Mouse (Mus musculus) cerebellum, postnatal 4 days (tissue): ENCODE measurements around the gene Pde8b.

Experiments
- DNase-seq, 2 experiments: peaks; one replicate each; pipeline ENCODE4 v3.0.0; 2022; ENCODE audit warnings: low spot score in 2 of 2, mixed read lengths in 1 of 2

Pde8b gene

DNA sequence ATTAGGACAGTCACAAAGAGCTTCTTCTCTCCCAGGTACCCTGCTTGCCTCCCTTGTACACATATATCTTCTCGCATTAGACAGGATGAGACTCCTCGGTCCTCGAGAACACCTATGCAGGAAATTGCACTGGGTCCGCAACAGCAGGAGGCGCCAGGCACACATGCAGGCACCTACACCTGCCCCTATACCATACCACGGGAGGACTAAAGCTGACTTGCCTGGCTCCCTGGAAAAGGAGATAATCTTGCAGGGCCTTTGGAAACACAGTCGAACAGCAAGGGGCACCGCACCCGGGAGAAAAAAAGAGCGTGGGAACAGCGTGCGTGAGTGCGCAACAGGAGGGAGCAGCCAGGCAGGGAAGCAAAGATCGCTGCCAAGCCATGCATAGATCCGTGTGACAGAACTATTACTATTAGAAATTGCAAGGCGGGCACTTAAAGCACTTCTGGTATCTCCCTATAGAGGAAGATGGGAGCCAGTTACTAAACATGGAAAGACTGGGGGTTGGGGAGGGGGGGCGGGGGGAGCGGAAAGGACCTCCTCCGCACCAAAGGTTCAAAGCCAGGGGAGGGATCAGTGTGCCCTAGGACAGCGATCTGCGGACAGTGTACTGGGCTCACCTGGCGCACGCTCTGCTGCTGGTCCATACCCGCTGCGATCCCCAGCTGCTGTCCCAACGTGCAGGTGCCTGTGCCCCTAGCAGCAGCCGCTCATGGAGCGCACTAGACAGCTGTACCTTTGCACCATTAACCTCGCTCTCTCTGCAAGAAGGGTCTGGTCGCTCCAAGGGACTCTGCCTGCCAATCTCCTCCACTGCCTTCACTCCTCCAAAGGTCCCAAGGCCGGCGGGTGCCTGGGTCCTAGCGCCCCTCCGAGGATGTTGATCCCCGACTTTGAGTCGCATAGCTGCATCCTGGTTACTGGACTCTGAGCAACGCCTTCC is at the start of gene Pde8b:
Gene Pde8b, minus strand, starts transcription at position 826 of the 946 bp plus-strand sequence.
- DNase-seq = peak in 1 of 2 experiments; percentile 10

DNA sequence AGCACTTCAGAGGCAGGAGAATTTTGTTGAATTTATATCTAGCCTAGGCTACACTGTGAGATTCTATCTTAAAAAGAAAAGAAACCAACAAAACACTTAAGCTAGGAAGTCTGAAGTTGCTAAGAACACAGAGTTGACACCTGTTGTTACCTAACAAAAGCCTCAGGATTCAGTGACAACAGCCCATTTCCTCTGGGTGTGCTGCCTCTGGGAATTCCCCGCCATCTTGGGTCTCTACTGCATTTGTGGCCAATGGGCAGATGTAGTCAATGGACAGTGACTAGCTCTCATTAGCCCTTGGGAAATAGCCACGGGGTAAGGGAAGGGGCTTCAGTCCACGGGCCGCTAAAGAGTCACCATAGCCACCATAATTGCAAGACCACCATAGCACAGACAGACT is 41.8 kb upstream of the Pde8b start:
- DNase-seq = no peak

DNA sequence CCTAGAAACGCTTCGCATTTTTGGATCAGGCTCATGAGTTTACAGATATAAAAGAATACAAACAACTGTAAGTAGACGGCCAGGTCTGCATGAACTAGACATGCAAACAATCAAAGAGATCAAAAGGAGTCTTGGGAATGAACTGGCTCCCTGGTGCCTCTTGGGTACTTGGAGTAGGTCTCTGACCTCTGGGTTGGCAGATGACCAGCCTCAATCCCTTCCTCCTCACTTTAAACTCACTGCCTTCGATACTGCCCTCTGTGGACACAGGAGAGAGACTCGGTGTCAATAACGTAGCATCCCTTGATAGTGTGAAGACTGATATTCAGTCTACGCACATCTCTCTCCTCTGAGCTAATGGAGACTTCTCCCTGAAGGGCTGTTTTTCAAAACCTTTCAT is 37.9 kb upstream of the Pde8b start:
- no peak for DNase-seq

DNA sequence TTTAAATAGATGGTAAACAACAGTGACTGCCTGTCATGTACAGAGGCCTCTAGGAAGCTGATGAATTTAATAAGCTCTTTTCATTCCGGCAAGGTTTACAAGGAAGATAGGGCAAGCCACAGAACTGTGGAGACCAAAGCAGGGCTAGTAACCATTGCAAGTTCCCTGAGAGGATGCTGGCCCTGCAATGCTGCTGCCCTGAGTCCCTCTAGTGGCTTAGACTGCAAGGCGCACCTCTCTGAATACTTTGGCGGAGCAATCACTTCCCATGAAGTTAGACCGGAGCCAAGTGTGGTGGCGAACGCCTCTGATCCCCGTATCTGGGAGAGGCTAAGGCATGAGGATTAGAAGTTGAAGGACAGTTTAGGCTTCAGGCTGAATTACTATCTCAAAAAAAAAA is 36.9 kb upstream of the Pde8b start:
- peak; percentile 53 to 73 for DNase-seq

DNA sequence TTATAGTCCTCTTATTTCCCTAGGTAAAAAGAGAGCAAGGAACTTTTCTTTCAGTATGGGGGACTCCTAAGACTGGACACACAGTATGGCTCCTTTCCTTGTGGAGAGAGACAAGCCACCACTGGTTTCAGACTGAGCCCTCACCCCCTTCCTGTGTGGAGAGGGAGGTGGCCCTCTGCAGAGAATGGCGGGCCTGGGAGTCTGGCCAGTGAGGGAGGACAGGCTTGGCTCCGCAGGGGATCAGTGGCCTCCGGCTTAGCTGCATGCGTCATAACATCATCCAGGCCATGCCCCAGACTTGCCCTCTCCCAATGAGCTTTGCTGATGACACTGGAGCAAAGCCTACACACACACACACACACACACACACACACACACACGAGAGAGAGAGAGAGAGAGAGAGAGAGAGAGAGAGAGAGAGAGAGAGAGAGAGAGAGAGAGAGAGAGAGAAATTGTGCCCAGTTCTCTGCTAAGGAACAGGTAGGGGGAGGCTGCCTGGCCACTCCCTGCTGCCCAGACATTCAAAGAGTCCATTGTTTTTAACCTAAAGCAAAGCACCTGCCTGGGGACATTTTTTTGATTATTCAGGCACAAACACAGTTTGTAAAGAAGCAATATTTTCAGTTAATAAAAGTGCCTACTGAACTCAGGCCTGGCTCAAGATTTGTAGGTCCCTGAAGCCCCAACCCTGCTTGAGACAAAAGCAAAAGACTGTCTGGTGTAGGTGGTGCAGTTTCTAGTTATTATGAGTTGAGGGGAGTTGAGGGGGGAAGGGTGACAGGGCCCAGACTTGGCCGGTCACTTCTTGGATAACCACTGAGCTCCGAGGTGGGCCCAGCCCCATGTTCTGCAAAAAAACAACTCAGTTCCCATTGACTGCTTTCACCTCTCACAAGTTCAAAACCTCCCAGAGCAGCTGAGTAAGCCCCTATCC is 31.9 kb upstream of the Pde8b start:
- peak in 1 of 2 experiments; percentile 12 for DNase-seq

DNA sequence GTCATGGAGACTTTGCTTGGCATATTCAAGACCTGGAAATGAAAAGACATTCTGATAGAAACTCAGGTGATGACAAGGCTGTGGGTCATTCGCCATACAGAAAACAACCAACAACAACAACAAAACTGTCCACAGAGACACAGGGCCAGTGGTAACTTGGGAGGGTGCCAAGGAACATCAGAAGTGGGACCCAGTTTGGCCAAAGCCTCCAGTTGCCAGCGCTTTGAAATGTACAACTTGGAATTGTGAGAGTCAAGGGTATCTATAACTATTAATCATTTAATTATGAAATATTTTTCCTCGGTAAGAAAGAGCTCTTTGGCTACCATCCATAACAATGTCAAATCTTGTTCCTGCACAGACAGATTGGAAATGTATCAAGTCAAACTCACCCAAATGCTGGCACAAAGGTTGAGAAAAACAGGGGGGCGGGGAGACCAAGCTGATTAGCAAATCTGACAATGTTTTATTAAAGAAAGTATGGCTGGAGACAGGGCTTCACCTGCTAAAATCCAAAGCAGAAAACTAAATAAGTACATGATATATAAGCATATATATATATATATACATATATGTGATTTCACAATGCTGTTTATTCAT is 28.4 kb upstream of the Pde8b start:
- DNase-seq = no peak

DNA sequence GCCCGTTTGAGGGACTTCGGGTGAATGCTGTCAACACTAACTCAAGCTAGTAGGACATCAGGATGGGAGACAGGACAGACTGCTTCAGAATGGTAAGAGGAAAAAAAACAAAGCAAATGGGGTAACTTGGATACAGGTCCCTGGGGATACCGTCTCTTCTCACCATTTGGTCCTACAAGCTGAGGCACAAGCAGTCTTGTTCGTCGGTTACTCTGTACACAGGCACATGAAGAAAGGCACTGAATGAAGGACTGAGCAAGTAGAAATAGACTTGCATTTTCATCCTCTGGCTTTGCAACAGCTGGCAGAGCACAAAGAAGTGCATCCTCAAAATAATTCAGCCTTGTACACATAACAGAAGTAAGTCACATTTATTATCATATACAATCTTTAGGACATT is 14.6 kb upstream of the Pde8b start:
- DNase-seq = no peak

DNA sequence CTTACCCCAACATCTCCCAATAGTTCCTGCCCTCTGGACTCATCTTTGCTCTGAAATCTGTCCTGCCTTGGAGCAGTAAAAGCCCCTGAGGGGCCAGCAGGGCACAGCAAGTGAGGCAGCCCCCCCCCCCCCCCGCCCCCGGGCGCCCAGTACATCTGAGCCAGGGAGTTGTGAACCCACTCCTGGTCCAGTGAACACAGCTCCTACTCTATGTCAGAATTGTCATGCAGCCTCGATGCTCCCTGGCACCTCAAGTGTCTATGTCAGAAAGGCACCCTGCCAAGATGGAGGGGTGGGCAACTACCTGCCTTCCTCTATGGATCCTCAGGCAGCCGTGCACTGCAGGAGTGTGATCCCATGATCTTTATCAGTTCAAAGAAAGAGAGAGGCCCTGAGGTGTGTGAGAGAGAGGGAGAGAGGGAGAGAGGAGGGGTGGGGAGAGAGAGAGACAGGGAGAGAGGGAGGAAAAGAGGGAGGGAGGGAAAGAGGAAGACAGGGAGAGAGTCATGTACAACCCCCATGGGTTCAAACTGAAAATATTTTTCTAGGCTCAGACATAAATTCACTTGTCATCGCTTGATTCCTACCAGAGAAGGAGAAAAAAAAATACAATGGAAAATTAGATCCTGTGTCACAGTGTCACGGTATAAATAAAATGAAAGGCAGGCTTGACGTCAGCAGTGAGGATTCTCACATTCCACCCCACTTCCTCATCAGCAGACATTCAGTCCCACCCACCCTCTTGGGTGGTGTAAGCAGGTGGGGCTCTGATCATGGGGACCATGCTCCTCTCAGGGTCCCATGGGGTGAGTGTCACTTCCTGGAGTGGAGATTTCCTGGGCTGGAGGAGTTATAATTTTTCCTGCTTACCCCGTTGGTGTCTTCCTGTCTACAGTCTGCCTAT is 11.0 kb upstream of the Pde8b start:
- DNase-seq = no peak

DNA sequence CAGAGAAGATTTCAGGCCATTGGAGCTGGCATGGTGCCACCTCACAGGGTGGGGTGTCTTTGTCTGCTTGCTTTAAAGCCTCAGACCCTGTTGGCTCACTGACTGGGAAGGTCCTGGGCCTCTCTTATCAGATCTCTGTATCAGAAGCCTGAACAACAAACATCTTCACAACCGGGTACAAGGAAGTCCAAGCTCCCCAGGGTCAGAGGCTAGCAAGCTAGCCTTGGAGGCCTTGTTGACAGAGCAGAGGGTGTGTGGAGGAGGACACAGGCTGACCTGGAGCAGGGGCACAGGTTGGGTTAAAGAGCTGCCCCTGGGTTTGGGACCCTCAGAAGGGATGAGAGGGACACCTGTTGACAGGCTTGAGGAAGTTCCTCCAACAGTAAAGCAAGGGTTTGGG is 10.3 kb upstream of the Pde8b start:
- DNase-seq = no peak

DNA sequence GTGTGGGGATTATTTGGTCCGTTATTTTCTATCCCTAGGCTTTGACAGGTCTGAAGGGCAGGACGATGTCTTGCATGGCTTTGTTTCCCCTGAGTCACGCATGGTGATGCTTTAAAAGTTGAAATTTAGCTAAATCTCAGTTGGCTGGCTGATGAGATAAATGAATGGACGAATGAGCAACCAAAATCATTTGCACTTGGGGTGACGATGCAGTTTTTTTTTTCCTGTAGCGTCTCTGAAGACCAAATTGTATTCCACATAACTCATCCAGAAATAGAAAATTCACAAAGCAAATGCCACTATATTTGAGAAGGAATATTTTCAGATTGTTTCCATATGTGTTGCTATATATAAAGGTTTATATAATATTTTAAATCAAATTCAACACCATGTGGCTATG is 6.9 kb upstream of the Pde8b start:
- DNase-seq = no peak

DNA sequence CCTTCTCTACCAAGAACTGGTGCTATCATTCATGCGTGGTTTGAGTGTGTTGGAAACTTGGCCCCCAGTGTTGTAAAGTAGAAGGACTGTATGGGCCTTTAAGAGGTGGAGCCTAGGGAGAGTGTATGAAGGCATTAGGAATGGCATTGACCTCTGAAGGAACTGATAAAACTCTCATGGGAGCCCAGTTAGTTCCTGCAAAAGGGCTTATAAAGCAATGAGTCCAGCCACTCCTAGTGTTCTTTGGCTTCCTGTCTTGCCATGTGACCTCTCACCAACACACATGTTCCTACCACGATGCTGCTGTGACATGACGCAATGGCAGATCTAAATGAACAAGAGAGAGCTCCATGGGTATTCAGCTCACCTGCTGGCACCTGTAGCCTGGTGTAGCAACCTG is 4.9 kb upstream of the Pde8b start:
- no peak for DNase-seq

DNA sequence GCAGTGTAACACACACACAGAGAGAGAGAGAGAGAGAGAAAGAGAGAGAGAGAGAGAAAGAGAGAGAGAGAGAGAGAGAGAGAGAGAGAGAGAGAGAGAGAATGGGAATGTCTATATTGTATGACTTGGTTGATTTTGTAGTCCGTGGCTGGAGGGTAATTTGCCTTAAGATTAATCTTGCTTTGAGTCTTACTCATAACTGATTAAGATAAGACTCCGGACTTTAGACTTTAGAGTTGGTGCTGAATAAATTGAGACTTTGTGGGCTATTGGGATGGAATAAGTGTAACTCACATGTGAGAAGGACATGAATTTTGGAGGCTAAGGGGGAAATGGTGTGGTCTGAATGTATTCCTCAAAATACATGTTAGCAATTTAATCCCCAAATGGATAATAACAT is 7.1 kb downstream of the Pde8b start:
- no peak for DNase-seq

DNA sequence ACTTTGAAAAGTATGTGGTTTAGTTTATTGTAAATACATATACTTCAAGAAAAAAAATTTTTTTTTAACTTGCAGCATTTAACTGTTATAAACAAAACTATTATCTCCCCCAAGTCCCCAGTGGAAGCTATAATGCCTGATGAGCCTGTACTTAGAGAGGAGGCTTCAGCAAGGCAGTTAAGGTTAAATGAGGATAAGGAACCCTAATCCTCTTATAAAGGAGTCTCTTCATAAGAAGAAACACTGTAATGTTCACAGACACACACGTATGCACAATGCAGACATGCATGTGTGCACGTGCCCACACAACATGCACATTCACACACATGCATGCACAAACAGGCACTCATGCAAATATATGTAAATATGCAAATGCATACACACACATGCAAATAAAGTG is 12.6 kb downstream of the Pde8b start:
- DNase-seq = no peak

DNA sequence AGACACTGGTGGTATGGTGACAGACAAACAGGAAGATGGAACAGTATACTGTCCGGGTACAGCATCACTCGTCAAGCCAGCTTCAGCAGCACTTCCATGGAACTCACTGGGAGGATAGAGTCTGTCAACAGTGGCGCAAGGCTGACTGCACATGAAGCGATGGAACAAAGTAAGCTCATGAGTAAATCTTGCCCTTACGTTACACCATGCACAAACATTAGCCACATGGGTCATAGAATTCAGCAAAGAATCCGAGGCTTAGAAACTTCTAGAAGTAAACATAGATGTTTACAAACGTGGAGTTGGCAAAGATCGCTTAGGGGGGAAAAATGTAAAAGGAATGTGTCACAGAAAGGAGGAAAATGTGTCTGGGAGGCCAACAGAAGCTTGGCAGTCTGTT is 14.9 kb downstream of the Pde8b start:
- DNase-seq = no peak

DNA sequence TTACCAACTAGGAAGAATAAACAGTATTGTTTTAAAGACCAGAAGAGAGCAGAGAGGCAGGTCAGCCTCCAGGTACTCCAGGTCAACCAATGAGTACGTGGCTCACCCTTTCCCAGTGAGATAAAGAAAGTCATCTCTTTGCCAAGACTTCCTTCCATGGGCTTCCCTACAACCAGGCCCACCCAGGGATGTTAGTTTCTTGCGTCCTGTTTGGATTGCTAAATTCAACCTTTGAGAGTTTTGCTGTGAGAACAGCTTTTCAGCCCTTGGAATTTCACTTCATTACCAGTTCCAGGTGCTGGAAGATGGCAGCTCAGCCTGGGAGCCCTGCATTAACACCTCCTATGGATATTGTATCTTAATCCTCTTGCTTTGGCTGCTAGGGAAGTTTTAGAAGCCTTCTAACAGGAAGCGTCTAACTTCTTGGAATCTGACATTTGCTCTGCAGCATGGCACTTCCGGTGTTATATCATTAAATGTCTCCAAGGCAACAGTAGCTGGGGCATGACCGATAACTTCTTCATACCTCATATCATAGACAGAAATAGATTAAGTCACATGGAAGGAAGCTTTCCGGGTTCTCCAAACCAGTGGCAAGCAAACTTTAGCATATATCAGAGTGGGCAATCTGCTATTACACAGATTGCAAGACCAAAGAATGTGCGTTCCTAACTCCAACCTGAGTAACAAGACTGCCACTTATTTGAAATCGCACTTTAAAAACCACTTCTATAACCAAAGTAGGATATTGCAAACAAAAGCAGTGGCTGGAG is 18.6 kb downstream of the Pde8b start:
- no peak for DNase-seq

DNA sequence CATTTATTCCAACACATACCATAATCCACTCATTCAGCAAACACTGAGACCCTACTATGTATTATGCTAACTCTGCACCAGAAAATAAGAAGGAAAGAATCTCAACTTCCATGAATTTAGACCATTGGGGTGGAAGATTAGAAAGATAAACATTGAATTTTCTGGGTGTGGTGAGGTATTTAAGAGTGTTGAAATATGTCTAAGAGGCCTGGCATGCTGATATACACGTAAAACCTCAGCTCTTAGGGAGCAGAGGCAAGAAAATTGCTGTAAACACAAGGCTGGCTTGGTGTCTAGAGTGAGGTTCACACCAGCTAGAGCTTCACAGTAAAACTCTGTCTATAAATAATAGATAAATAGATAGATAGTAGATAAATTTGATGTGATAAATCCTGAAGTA is 19.8 kb downstream of the Pde8b start:
- no peak for DNase-seq

DNA sequence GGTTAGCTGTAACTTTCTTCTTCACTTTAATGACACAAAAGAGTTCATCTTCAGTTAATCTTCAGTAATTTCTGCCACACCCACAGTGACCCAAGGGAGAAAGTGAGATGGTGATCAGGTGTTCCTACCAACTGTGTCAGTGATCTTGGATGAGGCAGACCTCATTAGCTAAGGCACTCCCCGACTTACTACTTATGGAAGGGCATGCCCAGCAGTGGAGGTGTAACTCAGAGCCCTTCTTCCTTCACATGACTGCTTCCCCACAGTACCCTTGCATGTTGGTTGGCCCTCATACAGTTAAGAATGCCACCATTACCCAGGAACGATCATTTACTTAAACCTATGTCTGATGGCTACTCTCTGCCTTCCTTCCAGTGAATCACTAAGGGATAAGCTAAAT is 25.6 kb downstream of the Pde8b start:
- no peak for DNase-seq

DNA sequence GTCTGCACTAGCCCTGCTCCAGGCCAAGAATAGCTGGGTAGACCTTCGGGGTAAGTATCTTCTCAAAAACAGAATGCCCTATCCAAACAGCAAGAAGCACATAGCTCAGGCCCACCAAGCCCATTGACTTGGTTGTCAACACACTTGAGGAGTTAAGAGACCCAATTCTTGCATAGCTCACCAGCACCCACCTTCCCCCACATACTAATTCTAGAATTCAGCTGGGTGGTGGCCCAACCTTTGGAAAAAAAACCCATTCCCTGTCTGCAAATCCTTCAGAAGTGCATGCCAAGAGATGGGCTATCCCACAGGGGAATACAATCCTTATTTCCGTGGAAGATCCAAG is 26.7 kb downstream of the Pde8b start:
- DNase-seq = no peak

DNA sequence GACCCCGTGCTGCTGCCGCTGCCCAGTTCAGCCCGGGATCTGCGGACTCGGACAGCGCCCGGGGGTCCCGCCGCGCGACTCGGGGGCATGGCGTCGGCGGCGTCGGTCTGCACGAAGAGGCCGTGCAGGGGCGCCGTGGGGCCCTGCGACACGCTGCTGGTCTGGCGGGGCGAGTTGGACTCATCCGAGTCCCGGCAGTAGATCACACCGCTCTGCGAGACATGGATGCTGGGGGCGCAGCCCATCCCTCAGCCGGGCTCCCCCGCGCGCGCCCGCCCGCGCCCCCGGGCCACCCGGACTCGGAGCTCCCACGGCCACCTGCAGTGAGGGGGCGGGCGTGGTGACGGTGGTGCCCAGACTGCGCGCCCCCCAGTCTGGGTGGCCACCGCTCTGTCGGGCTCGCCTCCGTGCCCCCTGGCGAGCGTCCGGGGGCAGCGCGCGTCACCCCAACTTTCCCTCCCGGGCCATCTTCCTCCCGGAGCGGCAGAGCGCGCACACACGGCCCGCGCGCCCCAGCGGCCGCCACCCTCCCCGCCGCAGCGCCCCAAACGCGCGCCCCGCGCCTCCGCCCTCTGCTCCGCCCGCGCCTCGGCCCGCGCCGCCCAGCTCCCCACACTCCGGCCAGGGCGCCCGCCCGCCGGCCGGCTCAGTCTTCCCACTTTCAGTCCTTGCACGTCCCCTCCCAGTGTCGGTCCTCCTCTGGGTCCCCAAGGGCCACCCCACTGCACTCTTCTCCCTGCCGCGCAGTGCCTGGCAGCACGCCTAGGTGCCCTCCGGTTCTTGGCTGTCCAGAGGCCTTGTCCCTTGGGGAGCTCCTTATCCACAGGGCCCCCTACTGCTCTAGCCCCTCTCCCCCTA is 27.3 kb downstream of the Pde8b start:
- DNase-seq = peak in 1 of 2 experiments; percentile 27
